Mouse (Mus musculus) embryonic facial prominence, embryonic 11.5 days (tissue): ENCODE data around the gene Rptor. TPM values are rescaled to one million over a fixed set of nuclear protein-coding genes. Genes with fewer than 3 reads are reported as not detected.

Source experiments
- ATAC-seq: fragments of 200-750 bp; cut with Nextera tagmentation; replicated peaks from 2 replicates; pipeline ENCODE4 v1.8.0; 2017; ENCODE audit warnings: low read depth; ENCODE audit not compliant: insufficient number of reproducible peaks, low FRiP score, low TSS enrichment
- DNase-seq: peaks from one replicate; pipeline ENCODE4 v3.0.0-alpha.2; 2015; ENCODE audit warnings: low spot score
- H3K27ac ChIP-seq: fragments of 300-500 bp; sonication (generic); replicated peaks from 2 replicates; pipeline ENCODE4 v1.5.1; 2014; ENCODE audit warnings: mild to moderate bottlenecking, low read depth, low read length, control low read depth
- H3K27me3 ChIP-seq: fragments of 300-500 bp; sonication (generic); 2 replicates; pipeline ENCODE4 v1.6.1; 2014; ENCODE audit warnings: mild to moderate bottlenecking, low read length, moderate library complexity, mixed read lengths; ENCODE audit not compliant: control insufficient read depth, insufficient read depth
- H3K36me3 ChIP-seq: fragments of 300-500 bp; sonication (generic); replicated peaks from 2 replicates; pipeline ENCODE4 v1.6.1; 2014; ENCODE audit warnings: low read depth, mild to moderate bottlenecking, low read length, moderate library complexity, mixed read lengths; ENCODE audit not compliant: control insufficient read depth, insufficient read depth
- H3K4me1 ChIP-seq: fragments of 300-500 bp; sonication (generic); 2 replicates; pipeline ENCODE4 v1.6.1; 2014; ENCODE audit warnings: low read length, mixed read lengths; ENCODE audit not compliant: control insufficient read depth, insufficient read depth
- H3K4me2 ChIP-seq: fragments of 300-500 bp; sonication (generic); 2 replicates; pipeline ENCODE4 v1.6.1; 2014; ENCODE audit warnings: low read depth, mild to moderate bottlenecking, control low read depth, low read length, moderate library complexity
- H3K4me3 ChIP-seq: fragments of 300-500 bp; sonication (generic); 2 replicates; pipeline ENCODE4 v1.5.1; 2014; ENCODE audit warnings: low read depth, low read length, control low read depth
- H3K9ac ChIP-seq: fragments of 300-500 bp; sonication (generic); replicated peaks from 2 replicates; pipeline ENCODE4 v1.6.1; 2014; ENCODE audit warnings: mild to moderate bottlenecking, control low read depth, low read length
- H3K9me3 ChIP-seq: fragments of 300-500 bp; sonication (generic); replicated peaks from 2 replicates; pipeline ENCODE4 v1.6.1; 2016; ENCODE audit warnings: mild to moderate bottlenecking, low read length, inconsistent platforms, mixed read lengths; ENCODE audit not compliant: control insufficient read depth
- WGBS: fragments of 180-500 bp; shearing (Covaris S2); extraction: QIAGEN DNeasy Blood & Tissue Kit; methylation state at CpG from one replicate; pipeline ENCODE4 v1.1.7; 2014; 5-methylcytosine and 5-hydroxymethylcytosine counted together
- polyA plus RNA-seq: library from polyadenylated mRNA; unstranded; fragments of >200 nt; fragmentation: Nextera tagmentation; extraction: Ambion mirVana; gene quantifications from 2 replicates; pipeline ENCODE4 v1.2.1, GENCODE M21; 2014

The Rptor gene
- polyA plus RNA-seq, 1 experiment from 2014 or later = 10.1 TPM

DNA sequence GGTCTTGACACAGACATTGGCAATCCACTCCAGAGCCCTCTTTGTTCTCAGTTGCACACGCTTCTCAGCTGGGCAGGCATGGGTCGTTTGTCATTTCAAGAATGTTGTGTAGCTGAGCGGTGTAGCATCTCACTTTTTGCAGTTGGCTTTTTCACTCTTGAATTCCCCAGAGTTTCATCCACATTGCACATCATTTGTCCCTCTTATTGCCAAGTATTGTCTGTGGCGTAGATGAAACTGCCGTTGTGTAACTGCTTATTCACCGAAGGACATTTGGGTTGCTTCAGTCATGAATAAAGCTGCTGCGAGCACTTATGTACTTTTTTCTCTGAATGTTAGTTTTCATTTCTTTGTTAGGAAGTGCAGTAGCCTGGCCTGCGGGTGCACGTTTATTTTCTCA is 37.8 kb downstream of the Rptor start:
- H3K27me3 ChIP-seq = no peaks in the 10 kb centered on the region
- no peaks in the 10 kb centered on the region for H3K9me3 ChIP-seq
- H3K9ac ChIP-seq = no peak overlapping the region
- no peak for ATAC-seq
- no peak overlapping the region for H3K4me2 ChIP-seq
- H3K27ac ChIP-seq = no peak overlapping the region
- no peak for DNase-seq
- H3K4me1 ChIP-seq = no peaks in the 10 kb centered on the region
- no peaks in the 10 kb centered on the region for H3K36me3 ChIP-seq
- WGBS = 75% methylated on average over 9 of the region's 9 CpGs
- H3K4me3 ChIP-seq = no peak overlapping the region

DNA sequence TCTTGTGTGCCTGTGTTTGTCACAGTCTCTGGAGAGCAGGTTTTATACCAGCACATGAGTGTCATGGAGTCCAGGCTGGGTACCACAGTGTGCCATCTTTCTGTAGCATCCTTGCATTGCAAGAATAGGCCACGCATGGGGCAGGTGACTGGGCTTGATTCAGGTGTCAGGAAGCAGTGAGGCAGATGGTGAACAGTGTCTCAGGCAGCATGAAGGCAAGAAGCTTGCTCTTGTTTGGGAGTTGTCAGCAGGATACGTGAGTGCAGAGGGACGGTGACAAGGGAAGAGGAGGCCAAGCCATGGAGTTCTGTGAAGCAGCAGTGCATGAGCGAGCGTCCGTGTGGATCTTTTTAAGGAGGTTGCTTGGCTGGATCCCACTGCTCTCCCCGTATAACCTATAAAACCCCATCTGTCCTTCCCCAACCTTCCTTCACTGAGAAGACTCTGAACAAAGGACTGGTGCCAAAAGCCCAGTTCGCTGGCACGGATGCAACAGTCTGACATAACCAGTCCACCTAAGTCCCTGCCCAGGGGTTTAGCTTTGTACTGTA is 39.2 kb downstream of the Rptor start:
- 91% methylated on average over 9 of the region's 9 CpGs for whole genome bisulfite sequencing

DNA sequence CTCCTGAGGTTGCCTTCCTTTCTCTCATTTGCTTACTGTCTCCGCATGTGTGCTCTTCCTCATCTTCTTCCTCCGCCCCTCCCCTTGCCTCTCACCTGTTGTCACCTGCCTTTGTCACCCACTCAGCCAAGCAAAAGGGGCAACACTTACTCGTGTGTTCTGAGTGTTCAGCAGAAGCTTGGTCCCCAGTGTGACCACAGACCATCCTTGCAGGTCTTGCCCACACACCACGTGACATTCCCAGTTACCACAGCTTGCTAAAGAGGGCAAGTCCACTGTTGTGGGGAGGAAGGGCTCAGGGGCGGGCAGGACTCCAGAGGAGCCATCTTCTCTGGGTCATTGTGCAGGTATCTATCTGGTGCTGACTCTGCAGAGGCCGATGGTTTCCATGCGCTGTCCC is 40.6 kb downstream of the Rptor start:
- DNase-seq = no peak
- Histone ChIP-seq H3K27ac (no peak overlapping the region), H3K27me3 (no peaks in the 10 kb centered on the region), H3K4me1 (no peaks in the 10 kb centered on the region), H3K4me3 (no peak overlapping the region), H3K9me3 (no peaks in the 10 kb centered on the region), H3K9ac (no peak overlapping the region), H3K36me3 (no peaks in the 10 kb centered on the region), H3K4me2 (no peak overlapping the region)
- ATAC-seq = no peak
- WGBS = 87% methylated on average over 7 of the region's 7 CpGs

More for the DNA sequence above, 39.2 kb downstream of the Rptor start:
- Histone ChIP-seq H3K4me2 (no peak overlapping the region), H3K27me3 (no peaks in the 10 kb centered on the region), H3K9me3 (no peaks in the 10 kb centered on the region), H3K27ac (no peak overlapping the region), H3K4me1 (no peaks in the 10 kb centered on the region), H3K4me3 (no peak overlapping the region), H3K36me3 (no peaks in the 10 kb centered on the region), H3K9ac (no peak overlapping the region)
- ATAC-seq = no peak
- no peak for DNase-seq

DNA sequence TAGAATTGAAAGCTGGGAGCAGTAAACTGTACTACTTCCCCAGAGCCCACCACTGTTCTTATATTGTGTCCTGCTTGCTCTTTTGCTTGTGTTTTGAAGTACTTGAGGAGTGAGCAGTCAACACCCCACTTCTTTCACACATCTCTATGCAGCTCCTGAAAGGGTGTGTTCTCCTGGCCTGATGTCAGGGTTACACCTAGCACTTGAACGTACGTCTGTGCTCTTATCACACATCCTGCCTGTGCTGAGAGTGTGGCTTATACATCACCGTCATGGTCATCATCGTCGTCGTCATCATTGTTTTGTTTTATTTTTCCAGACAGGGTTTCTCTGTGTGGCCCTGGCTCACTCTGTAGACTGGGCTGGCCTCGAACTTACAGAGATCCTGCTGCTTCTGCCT is 41.4 kb downstream of the Rptor start:
- Histone ChIP-seq H3K27ac (no peak overlapping the region), H3K4me3 (no peak overlapping the region), H3K36me3 (no peaks in the 10 kb centered on the region), H3K9ac (no peak overlapping the region), H3K27me3 (no peaks in the 10 kb centered on the region), H3K9me3 (no peaks in the 10 kb centered on the region), H3K4me2 (no peak overlapping the region), H3K4me1 (no peaks in the 10 kb centered on the region)
- ATAC-seq (no peak), DNase-seq (no peak)
- WGBS = 87% methylated on average over 7 of the region's 7 CpGs

DNA sequence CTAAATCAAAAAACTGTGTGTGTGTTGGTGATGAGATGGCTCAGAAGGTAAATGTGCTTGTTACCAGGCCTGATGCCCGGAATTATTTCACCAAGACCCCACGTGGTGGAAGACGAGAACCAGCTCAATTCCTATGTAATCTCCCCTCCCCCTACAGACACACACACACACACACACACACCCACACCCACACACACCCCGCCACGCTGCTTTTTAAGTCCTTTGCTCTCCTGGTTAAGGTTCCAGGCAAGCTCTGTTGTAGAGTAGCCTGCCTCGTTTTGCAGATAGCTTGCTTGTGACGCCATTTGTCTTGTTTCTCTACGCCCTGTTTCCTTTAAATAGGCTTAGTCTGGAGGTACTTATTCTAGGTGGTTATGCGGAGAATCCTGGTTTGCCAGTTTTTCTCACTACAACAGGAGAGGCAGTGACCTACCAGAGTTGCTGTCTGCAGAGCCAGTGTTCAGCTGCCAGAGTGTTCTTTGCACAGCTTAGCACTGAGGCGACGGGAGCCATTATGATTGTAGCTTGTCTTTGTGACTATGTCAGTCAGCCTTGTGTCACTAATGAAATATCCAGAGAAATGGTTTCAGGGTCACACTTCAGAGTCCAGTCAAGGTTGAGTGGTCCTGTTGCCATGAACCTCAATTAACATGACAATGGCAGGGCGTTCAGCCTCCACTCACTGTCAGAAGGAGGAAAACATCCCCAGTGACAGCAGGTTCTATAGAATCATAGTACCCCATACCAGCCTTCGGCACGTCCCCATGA is 42.1 kb downstream of the Rptor start:
- Histone ChIP-seq H3K9me3 (no peaks in the 10 kb centered on the region), H3K36me3 (no peaks in the 10 kb centered on the region), H3K27me3 (no peaks in the 10 kb centered on the region), H3K27ac (no peak overlapping the region), H3K4me1 (no peaks in the 10 kb centered on the region), H3K4me3 (no peak overlapping the region), H3K9ac (no peak overlapping the region), H3K4me2 (no peak overlapping the region)
- 73% methylated on average over 14 of the region's 14 CpGs for WGBS
- DNase-seq (no peak), ATAC-seq (peak; percentile 56; the same call in 1 of the 2 replicates)

DNA sequence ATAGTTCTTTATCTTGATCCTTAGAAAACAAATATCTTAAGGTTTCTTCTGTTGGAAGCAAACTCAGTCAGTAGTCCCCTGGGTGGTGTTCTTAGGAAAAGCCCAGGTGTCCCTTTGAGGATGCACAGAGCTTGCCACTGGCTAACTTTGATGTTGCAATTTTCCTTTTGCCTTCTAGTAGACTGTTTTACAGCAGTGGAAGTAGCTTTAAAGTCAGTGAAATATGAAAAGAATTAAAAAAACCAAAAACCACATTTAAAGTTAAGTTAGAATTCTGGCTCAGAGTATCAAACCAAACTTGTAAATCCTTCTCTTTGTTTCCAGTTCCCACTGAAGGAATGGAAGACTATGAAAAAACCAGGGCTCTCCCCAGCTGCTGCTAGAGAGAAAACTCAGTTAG is 47.8 kb downstream of the Rptor start:
- H3K4me3 ChIP-seq = no peak overlapping the region
- H3K9ac ChIP-seq = no peak overlapping the region
- H3K27me3 ChIP-seq = no peaks in the 10 kb centered on the region
- H3K9me3 ChIP-seq = no peaks in the 10 kb centered on the region
- H3K27ac ChIP-seq = no peak overlapping the region
- DNase-seq = no peak
- no peak for ATAC-seq
- no peaks in the 10 kb centered on the region for H3K36me3 ChIP-seq
- no peak overlapping the region for H3K4me2 ChIP-seq
- no peaks in the 10 kb centered on the region for H3K4me1 ChIP-seq

DNA sequence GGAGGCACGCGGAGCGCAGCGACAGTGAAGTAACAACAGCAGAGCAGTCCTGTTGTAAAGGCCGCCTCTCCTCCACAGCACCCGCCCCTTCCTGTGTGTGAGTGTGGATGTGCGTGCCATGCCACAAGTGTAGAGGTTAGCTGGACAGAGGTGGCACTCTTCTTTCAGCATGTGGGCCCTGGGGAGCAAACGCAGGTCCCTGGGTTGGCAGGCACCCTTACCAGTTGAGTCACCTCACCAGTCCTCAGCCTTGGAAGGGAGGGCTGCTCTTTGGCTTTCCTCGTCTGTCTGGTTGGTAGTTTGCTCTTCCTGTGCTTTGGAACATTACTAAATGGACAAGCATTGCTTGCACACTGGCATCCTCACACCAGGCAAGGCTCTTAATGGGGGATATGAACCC is 50.6 kb downstream of the Rptor start:
- WGBS = 84% methylated on average over 9 of the region's 9 CpGs
- no peak for DNase-seq
- no peak for ATAC-seq

DNA sequence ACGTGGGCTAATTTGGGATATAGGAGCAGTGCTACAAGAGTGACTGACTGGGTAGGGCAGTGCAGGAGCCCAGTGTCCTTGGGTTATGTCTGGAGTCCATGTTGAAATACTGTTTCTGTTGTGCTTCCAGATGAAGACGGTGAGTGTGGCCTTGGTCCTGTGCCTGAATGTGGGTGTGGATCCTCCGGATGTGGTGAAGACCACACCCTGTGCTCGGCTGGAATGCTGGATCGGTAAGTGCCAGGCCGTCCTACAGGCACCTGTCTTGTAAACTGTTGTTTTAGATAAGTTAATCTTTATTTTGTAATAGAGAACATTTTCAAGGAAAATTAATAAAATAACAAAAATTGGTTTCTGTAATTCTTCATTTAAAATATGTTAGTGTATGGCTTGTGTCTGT is 54.8 kb downstream of the Rptor start:
- 88% methylated on average over 6 of the region's 6 CpGs for WGBS
- H3K9me3 ChIP-seq = no peaks in the 10 kb centered on the region
- ATAC-seq (no peak), DNase-seq (no peak)
- H3K9ac ChIP-seq = no peak overlapping the region
- H3K4me3 ChIP-seq = no peak overlapping the region
- H3K4me2 ChIP-seq = no peak overlapping the region
- H3K36me3 ChIP-seq = no peaks in the 10 kb centered on the region
- no peak overlapping the region for H3K27ac ChIP-seq
- H3K4me1 ChIP-seq = no peaks in the 10 kb centered on the region
- H3K27me3 ChIP-seq = no peaks in the 10 kb centered on the region

More for the DNA sequence above, 50.6 kb downstream of the Rptor start:
- no peak overlapping the region for H3K4me2 ChIP-seq
- H3K4me1 ChIP-seq = no peaks in the 10 kb centered on the region
- no peak overlapping the region for H3K9ac ChIP-seq
- H3K9me3 ChIP-seq = no peaks in the 10 kb centered on the region
- no peaks in the 10 kb centered on the region for H3K27me3 ChIP-seq
- no peaks in the 10 kb centered on the region for H3K36me3 ChIP-seq
- no peak overlapping the region for H3K27ac ChIP-seq
- no peak overlapping the region for H3K4me3 ChIP-seq
